Mouse (Mus musculus) ES-CJ7 (cell line): ENCODE measurements around the gene Map3k12.

ENCODE experiments used
- DNase-seq: peaks from one replicate; pipeline ENCODE4 v3.0.0; 2011; ENCODE audit warnings: low read depth, low spot score

Map3k12 gene

DNA sequence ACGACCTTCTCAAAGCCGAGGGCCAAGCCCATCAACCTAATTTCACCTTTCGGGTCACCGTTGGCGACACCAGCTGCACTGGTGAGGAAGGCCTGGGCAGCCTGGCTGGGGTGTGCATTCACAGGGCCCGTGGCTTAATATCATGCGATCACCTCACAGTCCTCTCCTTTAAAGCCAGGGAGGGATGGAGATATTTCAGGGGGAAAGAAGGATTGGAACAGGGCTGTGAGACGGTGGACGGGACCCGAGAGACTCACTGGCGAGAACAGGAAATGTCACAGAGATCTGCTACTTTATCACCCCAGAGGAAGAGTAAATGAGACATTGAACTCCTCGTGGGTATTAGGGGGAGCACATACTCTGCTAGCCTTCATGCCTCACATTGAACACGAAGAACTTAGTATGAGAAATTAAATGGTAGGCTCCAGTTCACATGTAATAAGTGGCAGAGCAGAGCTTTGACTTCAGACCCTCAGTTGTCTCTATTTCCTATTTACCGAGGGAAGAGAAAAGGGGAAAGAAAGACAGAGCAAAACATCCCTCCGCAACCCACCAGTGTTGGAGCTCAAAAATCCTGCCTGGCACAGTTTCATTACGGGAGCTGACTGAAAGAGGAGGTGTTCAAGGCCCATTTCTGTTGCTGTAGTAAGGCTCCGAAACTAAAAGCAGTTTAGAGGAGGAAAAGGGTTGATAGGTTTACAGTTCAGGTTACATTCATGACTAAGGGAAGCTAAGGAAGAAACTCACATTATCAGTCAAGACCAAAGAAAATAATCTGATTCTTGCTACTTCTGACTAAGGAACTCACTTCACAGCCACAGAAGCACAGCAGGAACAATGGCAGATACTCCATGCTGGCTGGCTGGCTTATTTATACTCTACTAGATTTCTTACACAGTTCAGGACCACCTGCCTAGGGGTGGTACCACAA, 2.6 kb upstream of the Map3k12 start:
- no peak for DNase-seq

DNA sequence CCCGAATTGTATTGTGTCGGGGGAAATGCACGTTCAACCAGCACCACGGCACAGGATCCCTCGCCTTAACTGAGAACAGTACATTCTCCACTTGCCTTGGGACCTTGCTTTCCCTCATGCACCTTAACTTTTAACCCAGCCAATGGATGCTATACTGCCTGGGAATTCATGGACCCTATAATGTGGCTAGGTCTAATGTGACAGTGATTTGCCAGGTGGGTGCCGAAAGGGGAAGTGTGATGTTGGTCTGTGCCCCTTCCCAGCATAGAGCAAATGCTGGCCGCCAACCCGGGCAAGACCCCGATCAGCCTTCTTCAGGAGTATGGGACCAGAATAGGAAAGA, 2.0 kb upstream of the Map3k12 start:
- DNase-seq = no peak

DNA sequence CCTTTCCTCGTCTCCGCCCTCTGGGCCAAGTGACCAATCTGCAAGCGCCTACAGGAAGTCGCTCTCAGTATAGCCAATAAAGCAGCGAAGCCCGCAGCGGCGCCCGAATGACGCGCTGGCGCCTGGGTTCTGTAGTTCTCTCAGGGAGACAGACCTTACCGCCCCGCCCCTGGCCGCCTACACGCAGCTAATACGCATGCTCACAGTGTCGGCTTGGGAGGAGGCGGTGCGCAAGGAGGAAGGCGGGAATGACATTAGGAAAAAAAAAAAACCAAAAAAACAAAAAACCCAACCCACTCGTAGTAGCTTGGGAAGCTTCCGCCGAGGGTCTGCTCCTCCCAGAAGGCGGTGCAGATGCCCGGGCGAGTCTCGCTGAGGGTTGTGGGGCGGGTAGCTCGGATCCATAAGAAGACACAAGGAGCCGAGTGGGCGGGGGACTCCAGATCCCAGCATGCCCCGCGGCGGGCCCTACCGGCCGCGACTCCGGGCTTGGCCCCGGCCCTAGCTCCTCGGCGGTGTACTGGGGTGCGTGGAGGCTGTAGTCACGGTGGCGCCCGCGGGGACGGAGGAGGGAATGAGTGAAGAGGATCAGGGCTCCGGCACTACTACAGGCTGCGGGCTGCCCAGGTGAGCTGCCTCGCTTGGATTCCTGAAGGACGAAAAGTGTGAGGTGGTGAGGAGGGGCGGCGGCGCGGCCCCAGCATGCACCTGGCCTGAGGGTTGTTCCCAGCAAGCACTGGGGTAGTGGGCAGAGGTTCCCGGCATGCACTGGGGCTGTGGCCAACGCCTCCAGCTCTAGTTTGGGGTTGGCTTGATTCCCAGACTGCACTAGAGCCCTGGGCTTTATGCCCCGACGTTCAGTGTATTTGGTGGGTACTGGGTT, 1.4 kb upstream of the Map3k12 start, which contains the start of gene Tarbp2:
Tarbp2 (plus strand) TSS at position 217 of the 883 bp plus-strand sequence.
- peak; percentile 100 for DNase-seq

DNA sequence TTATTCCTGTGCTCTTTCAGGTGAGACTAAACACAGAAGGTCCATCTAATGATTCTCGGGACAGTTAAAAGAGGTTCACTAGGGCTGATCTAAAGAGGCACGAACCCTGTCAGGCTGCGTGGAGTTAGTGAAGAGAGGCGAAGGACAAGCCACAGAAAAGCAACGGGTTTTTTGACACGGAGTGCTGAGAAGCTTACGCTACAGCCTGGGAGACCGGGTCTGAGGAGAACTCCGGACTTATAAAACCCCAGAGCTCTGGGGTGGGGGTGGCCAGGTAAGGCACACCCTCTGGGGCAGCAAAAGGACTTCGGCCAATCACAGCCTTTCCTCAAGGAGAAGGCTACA, 739 bp upstream of the Map3k12 start:
- DNase-seq = no peak

DNA sequence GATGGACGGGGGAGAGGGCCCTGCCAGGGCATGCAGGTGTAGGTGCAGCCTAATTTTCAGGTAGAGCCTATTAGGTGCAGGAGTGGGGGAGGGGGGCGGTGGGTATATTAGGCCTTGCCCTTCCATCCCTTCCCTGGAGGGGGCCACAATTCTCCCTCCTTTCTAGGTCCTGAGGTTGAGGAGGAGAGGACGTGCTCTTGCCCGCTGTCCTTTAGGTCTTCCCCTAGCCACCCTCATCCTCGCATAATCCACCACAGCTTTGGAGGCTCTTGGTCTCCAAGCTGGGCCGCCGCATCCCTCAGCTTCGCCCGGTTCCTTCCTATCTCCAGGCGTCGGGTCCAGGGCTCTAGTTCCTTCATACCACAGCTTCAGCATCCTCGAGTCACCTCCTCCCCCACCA, 571 bp downstream of the Map3k12 start:
- peak; percentile 58 for DNase-seq

DNA sequence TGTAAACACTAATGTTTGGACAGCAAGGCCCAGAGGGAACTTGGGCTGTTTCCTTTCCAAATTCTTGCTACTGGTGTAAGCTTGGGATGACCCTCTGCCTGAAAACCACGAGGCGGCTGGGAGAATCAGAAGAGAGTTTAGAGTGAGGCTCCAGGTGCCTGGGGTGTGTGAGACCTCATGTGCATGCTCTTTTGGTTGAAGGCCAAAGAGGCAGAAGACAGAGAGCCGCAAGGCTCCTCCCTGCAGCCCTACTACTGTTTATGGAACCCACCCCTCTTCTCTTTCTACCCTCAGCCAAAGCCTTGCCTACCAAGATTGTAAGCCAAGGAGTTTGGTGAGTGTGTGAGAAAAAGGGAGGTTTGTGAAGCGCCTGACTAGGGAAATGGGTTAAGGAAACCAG, 1.1 kb downstream of the Map3k12 start:
- no peak for DNase-seq

DNA sequence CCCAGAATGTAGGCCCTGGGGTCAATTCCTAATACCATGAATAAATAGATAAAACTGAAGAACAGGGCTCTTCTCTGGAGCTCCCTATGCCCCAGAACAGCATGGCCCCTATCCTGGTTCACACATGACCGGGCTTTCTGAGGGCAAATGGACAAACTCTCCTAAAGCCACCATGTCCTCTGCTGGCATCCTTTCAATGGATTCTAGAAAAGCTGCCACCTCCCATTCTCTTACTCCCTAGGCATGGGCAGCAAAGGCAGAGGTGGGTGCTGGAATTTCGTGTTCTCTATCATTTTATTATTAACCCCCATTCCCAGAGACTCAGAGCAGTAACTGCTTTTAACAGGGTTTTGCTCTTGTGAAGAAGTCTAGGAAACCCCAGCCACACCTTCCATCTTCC, 1.6 kb downstream of the Map3k12 start:
- no peak for DNase-seq

DNA sequence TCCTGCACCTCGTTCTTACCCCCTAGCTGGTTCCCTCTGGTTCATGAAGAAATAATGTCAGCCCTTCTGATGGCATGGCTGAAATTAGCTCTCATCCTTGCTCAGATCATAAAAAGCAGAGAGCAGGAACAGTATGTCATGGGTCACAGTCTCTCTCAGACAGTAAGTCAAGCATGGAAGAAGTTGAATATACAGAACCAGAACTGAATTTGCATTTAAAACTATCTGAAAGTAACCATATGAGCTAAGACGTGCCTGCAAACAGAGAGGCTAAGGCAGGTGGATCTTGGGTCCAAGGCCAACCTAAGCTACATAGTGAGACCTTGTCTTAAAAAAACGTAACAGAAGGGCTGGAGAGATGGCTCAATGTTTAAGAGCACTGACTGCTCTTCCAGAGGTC, 3.9 kb downstream of the Map3k12 start:
- DNase-seq = no peak

DNA sequence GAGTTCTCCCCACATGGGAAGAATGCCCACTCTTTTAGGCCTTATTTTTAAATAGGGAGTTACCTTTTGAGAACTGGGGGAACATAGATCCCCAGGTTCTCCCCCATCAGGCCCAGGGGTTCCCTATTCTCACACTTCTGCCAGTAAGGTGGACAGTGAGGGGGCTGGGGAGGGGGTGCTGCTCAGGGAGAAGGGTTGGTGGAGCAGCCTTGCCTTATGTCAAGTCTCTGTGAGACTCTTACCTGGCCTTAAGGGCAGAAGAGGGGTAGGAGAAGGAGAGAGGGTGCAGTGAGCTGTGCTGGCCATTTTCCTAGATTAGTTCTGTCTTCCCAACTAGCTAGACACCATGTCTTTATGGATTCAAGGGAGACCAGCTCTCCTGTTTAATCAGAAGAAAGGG, 4.4 kb downstream of the Map3k12 start:
- DNase-seq = no peak

DNA sequence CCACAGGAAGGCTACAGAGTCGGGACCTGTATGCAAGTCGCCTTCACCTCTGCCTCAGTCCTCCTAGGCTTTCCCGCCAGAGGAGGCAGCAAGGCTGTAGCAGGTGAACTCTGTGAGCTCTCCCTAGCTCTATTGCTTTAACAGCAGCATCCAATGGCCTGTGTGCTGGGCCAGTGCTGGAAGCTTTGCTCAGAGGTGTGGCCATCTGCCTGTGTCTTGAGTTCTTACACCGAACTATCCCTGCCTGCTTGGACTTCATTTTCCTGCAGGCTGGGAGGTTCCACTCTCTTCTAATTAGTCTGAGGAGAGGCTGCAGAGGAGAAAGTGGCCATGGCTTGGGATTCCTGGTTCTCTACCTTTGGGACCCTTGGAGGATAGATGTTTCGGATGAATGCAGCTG, 4.9 kb downstream of the Map3k12 start:
- no peak for DNase-seq

DNA sequence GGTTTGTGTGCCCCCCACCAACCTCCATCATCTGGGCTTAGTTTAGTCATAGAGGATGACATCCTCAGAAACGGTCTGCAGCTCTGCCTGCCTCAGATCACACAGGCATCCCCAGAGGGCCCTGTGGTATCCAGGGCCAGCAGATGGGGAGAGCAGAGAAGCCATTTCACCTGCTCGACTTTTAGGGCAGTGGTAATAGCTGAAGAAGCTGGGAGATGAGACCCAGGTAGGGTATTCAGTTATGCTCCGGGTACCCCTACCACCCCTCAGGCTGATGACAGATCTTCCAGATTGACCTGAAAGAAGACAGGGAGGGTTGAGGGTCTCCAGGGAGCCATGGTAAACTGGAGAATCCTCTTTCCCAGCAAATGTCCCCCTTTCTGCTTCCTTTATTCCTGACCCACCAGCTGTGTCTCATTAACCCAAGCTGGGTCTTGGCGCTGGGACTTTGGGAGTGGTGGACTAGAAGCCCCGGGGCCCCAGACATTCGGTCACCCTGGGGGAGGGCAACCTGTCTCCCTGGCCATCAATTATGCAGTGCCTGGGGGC, 5.5 kb downstream of the Map3k12 start:
- no peak for DNase-seq

DNA sequence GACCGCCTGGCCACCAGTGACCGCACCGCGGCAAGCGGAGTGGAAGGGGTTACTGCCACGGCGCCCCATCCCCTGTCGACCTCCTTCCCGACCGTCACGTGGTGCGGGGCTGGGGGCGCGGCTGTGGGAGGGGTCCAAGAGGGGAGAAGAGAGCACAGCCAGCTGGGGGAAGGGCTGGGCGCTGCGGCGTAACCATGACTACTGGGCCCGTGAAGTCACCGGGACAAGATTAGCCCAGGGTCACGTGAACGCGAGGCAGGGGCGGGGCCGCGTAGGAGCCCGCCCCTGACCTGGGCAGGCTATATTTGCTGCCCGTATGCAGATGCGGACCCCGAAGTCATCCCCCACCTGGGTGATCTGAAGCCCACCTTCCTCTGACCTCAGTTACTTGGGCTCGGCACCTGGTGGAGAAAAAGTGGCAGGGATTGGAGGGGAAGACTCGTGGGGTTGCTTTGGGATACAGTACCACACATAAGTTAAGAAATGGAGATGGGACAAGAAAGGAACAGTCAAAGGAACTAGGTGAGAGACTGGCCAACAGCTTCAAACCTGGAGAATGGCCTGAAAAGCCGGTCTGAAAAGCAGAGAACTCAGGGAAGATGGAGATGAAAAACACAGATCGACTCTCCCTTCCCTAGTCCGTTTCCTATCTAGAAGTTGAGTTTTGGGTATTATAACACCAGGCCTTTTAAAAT, 6.1 kb downstream of the Map3k12 start:
- DNase-seq = peak; percentile 98

DNA sequence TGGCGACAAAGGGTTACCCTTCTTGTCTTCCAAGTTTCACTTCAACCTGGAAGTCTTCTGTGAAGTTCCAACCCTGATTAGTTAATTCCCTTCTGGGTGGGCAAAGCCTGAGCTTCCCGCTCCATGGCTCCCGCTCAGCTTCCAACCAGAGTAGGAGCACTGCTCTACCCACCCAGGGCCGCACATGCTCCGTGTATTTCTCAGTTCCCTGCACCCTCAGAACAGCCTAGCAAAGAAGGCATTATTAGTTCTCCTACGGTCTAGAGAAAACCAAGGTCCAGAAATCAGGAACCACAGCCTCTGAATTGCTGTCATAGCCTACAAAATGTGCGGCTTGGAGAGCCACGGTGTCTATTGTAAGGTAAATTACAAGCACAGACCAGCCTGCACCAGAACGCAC, 6.8 kb downstream of the Map3k12 start:
- DNase-seq = no peak

DNA sequence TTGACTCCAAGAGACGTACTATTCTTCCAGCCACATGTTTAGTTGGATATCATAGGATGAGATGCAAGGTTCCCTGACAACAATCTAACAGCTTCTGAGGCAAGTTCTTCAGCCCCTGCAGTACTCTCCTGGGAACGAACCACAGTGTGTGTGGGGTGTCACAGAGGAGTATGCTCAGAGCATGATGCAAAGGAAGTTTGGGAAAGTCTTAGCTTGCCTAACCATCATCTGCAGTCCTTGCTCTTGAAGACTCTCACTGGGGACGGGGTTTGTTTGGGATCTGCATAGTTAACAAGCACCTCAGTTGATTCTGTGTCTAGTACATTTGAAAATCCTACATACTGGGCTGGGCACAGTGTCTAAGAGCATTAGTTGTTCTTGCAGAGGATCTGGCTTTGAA, 8.5 kb downstream of the Map3k12 start:
- no peak for DNase-seq

DNA sequence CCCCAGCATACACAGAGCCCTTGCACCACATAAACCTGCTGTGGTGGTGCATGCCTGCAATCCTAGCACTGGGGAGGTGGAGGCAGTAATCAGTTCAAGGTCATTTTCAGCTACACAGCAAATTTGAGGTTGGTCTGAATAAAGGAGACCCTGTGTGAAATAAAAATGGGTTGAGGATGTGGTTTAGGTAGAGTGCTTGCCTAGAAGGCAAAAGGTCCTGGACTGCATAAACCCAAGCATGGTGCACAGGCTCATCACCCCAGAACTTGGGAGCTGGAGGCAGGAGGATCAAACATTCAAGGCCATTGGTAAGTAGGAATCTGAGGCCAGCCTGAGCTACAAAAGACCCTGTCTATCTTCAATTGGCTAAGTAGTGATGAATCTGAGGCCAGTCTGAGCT, 9.3 kb downstream of the Map3k12 start:
- no peak for DNase-seq

DNA sequence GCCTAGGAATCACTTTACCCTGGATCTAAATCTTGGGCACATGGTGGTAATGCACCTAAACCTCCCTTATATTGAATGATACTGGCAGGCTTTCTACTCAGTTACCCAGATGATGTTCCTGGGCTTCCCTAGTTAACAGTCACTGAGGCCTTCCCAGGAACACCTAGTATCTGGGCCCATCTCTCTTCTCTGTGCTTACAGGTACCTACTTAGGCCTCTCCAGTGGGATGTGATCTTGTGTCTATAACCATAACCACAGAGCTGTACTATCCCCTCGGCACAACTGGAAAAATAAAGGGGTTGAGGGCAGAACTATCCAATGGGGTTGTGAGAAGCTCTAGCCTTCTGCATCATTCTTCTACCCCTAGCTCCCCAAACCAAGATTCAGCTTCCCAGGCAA, 10.0 kb downstream of the Map3k12 start:
- no peak for DNase-seq

DNA sequence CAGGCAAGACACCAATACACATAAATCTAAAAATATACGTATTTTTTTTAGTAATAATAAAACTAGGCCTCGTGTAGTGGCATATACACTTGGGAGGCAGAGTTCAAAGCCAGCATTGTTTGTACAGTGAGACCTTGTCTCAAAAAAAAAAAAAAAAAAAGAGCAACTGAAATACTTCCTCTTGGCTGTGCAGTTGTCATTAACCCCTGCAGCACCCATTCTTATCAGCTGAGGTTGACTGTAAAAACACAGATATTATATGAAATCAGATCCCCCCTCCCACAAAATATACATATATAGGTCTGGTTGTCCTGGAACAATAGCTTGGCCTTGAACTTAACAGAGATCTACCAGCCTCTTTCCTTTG, 10.4 kb downstream of the Map3k12 start:
- no peak for DNase-seq

DNA sequence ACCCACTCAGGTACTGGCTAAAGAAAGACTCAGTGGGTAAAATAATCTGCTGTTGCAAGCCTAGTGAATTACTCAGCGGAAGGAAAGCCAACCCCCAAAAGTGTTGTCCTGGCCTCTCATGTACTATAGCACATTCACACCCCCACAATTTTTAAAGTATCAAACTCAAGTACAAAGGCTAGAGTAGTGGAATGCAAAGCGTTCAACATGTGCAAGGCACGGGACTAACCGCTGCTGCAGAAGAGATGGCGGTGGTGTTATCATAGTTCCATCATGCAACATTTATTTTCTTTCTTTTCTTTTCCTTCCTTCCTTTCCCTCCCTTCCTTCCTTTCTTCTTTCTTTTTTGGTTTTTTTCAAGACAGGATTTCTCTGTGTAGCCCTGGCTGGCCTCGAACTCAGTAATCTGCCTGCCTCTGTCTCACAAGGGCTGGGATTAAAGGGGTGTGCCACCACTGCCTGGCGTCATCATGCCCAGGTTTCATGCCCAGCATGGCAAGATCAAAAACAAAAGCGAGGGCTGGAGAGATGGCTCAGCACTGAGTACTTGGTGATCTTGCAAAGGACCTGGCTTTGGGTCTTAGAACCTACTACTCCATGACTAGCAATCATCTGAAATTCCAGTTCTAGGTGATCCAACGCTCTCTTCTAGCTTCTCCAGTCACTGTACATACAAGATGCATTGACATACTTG, 10.9 kb downstream of the Map3k12 start:
- no peak for DNase-seq

DNA sequence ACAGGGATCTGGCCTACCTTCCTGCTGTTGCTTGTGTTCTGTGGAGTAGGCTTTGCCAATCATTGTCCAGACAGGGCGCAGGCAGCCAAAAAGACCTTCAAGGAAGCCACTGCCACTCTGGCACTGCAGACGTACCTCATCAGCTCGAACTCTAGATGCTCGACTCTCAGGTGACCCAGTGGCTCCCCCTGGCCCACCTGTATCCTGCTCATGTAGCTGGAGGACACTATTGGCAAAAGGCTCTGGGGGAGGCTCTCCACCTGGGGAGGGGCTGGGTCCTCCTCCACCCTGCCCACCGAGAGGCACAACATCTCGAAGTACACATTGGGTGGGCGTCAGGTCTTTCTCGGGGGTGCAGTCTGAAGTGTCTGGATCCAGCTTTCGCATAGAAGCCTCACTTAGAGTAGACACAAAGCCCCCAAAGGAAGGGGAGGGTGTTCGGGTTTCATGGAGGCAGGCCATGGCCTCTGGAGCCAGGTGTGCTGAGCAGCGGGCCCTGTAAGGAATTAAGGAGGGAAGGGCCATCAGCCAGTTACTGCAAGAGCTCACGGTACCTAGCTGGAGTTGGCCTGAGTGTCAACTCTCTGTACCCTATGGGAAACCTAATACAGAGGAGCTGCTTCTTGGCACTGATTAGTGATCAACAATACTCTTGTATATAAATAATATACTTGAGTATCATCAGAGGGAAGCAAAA, 11.6 kb downstream of the Map3k12 start:
- no peak for DNase-seq

DNA sequence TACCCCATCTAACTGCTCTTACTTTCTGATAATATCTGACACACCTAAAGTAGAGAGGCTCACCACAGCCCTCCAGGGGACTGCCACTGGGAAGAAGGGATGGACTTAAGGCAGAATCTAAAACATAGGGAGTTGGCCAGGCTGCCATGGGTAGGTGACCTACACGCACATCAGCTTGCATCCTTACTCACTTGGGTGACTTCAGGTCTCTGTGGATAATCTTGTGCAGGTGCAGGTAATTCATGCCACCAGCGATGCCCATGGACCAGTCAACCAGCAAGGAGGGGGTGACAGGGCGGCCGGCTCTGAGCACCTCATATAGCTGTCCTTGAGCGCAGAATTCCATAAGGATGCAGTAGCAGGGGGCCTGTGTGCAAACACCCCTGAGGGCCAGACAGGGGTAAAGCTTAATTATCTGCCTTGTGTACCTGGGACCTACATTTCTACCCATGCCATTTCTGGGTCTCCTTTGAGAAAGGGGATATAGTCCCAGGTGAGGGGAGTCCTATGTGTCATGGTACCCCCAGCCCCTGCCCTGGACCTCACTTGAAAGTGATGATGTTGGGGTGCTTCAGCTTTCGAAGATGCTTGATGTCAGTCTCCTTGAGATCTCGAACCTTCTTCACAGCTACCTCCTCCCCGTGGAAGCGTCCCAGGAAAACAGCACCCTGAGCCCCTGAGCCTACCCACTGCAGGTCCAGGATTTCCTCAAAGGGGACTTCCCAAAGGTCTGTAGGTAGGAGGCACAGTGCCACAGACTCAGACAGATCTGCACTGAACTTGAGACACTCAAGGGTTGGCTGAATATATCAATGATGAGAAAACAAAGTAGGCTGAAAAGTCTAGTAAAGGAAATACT, 12.7 kb downstream of the Map3k12 start:
- no peak for DNase-seq
